Mouse (Mus musculus) neural tube, embryonic 13.5 days (tissue): Measurements from ENCODE around the gene Stkld1. TPM values are rescaled to one million over a fixed set of nuclear protein-coding genes. Genes with fewer than 3 reads are reported as not detected.

ENCODE experiments used
- ATAC-seq: fragments of 200-750 bp; cut with Nextera tagmentation; 2 replicates; pipeline ENCODE4 v1.8.0; 2017; ENCODE audit warnings: low read depth, mild to moderate bottlenecking, moderate TSS enrichment, moderate library complexity
- H3K27ac ChIP-seq: fragments of 300-500 bp; sonication (generic); replicated peaks from 2 replicates; pipeline ENCODE4 v1.5.1; 2015; ENCODE audit warnings: moderate library complexity, mild to moderate bottlenecking, inconsistent platforms
- H3K27me3 ChIP-seq: fragments of 300-500 bp; sonication (generic); 2 replicates; pipeline ENCODE4 v1.6.1; 2015; ENCODE audit warnings: mild to moderate bottlenecking, inconsistent platforms
- H3K36me3 ChIP-seq: fragments of 300-500 bp; sonication (generic); 2 replicates; pipeline ENCODE4 v1.6.1; 2015; ENCODE audit warnings: mild to moderate bottlenecking, inconsistent platforms
- H3K4me1 ChIP-seq: fragments of 300-500 bp; sonication (generic); replicated peaks from 2 replicates; pipeline ENCODE4 v1.6.1; 2015; ENCODE audit warnings: inconsistent platforms
- H3K4me2 ChIP-seq: fragments of 300-500 bp; sonication (generic); 2 replicates; pipeline ENCODE4 v1.6.1; 2015; ENCODE audit warnings: inconsistent platforms, mild to moderate bottlenecking, moderate library complexity
- H3K4me3 ChIP-seq: fragments of 300-500 bp; sonication (generic); 2 replicates; pipeline ENCODE4 v1.5.1; 2015; ENCODE audit warnings: mild to moderate bottlenecking, inconsistent platforms
- H3K9ac ChIP-seq: fragments of 300-500 bp; sonication (generic); 2 replicates; pipeline ENCODE4 v1.6.1; 2015; ENCODE audit warnings: moderate library complexity, mild to moderate bottlenecking, inconsistent platforms
- H3K9me3 ChIP-seq: fragments of 300-500 bp; sonication (generic); 2 replicates; pipeline ENCODE4 v1.6.1; 2016; ENCODE audit warnings: inconsistent platforms
- WGBS: fragments of 180-500 bp; shearing (Covaris S2); methylation state at CpG from one replicate; pipeline ENCODE4 v1.1.7; 2015; 5-methylcytosine and 5-hydroxymethylcytosine counted together
- polyA plus RNA-seq: library from polyadenylated mRNA; unstranded; fragments of >200 nt; fragmentation: Nextera tagmentation; extraction: Ambion mirVana; gene quantifications from 2 replicates; pipeline ENCODE4 v1.2.1, GENCODE M21; 2015

The Stkld1 gene
- polyA plus RNA-seq, 1 experiment from 2014 or later, result 0.11 TPM

GRCm38 (mm10) chr2:26984179-26984578, 50.3 kb downstream of the Stkld1 start:
- H3K27ac ChIP-seq, result no peak overlapping the region
- H3K27me3 ChIP-seq, result no peaks in the 10 kb centered on the region
- ATAC-seq, result no peak
- no peaks in the 10 kb centered on the region for H3K36me3 ChIP-seq
- H3K9ac ChIP-seq, result no peak overlapping the region
- 74% methylated on average over 2 of the region's 2 CpGs for whole genome bisulfite sequencing
- H3K9me3 ChIP-seq, result no peaks in the 10 kb centered on the region
- H3K4me2 ChIP-seq, result no peak overlapping the region
- H3K4me1 ChIP-seq, result no peaks in the 10 kb centered on the region
- H3K4me3 ChIP-seq, result no peak overlapping the region

- Histone ChIP-seq H3K27ac (no peak overlapping the region), H3K27me3 (no peaks in the 10 kb centered on the region), H3K4me3 (no peak overlapping the region), H3K4me2 (no peak overlapping the region), H3K9ac (no peak overlapping the region), H3K4me1 (no peaks in the 10 kb centered on the region), H3K9me3 (no peaks in the 10 kb centered on the region), H3K36me3 (no peaks in the 10 kb centered on the region)
- 86% methylated on average over 5 of the region's 5 CpGs for WGBS
- ATAC-seq, result no peak
These were observed 50.8 kb downstream of the Stkld1 start for GRCm38 (mm10) chr2:26984640-26985039.

GRCm38 (mm10) chr2:26993936-26994335, 60.1 kb downstream of the Stkld1 start:
- Histone ChIP-seq H3K27ac (no peak overlapping the region), H3K9me3 (no peaks in the 10 kb centered on the region), H3K27me3 (no peaks in the 10 kb centered on the region), H3K4me2 (no peak overlapping the region), H3K4me3 (no peak overlapping the region), H3K9ac (no peak overlapping the region), H3K36me3 (no peaks in the 10 kb centered on the region), H3K4me1 (no peaks in the 10 kb centered on the region)
- ATAC-seq, result no peak
- 81% methylated on average over 3 of the region's 3 CpGs for WGBS

- WGBS, result 67% methylated on average over 1 of the region's 1 CpGs
These were observed 63.7 kb downstream of the Stkld1 start for GRCm38 (mm10) chr2:26997498-26997897.

GRCm38 (mm10) chr2:26997993-26998392, 64.1 kb downstream of the Stkld1 start:
- no peaks in the 10 kb centered on the region for H3K36me3 ChIP-seq
- H3K4me1 ChIP-seq, result no peaks in the 10 kb centered on the region
- no peaks in the 10 kb centered on the region for H3K9me3 ChIP-seq
- no peak overlapping the region for H3K4me3 ChIP-seq
- H3K4me2 ChIP-seq, result no peak overlapping the region
- ATAC-seq, result no peak
- WGBS, result 93% methylated on average over 7 of the region's 7 CpGs
- no peak overlapping the region for H3K9ac ChIP-seq
- H3K27me3 ChIP-seq, result no peaks in the 10 kb centered on the region
- no peak overlapping the region for H3K27ac ChIP-seq

More at GRCm38 (mm10) chr2:26997498-26997897, 63.7 kb downstream of the Stkld1 start:
- Histone ChIP-seq H3K9me3 (no peaks in the 10 kb centered on the region), H3K4me2 (no peak overlapping the region), H3K9ac (no peak overlapping the region), H3K4me3 (no peak overlapping the region), H3K27ac (no peak overlapping the region), H3K4me1 (no peaks in the 10 kb centered on the region), H3K27me3 (no peaks in the 10 kb centered on the region), H3K36me3 (no peaks in the 10 kb centered on the region)
- ATAC-seq, result no peak

Other genes starting within 250 kb of the Stkld1 start
- not detected in 2 replicates for gene Abo, start 69.1 kb upstream of the Stkld1 start, polyA plus RNA-seq
- 27.6 and 29.0 TPM in 2 replicates for gene Surf6, start 31.2 kb upstream of the Stkld1 start, polyA plus RNA-seq
- 129 TPM in 2 replicates for gene Med22, start 23.4 kb upstream of the Stkld1 start, polyA plus RNA-seq
- 457 and 479 TPM in 2 replicates for gene Rpl7a, start 23.3 kb upstream of the Stkld1 start, polyA plus RNA-seq
- gene Surf2, start 17.7 kb upstream of the Stkld1 start, polyA plus RNA-seq, result 55.8 and 64.2 TPM in 2 replicates
- gene Surf1, start 17.5 kb upstream of the Stkld1 start, polyA plus RNA-seq, result 78.8 and 86.4 TPM in 2 replicates
- 115 and 119 TPM in 2 replicates for gene Surf4, start 119 bp upstream of the Stkld1 start, polyA plus RNA-seq
- gene Rexo4, start 30.3 kb downstream of the Stkld1 start, polyA plus RNA-seq, result 31.8 and 33.7 TPM in 2 replicates
- not detected in 2 replicates for gene Adamts13, start 39.4 kb downstream of the Stkld1 start, polyA plus RNA-seq
- 114 and 120 TPM in 2 replicates for gene Cacfd1, start 75.9 kb downstream of the Stkld1 start, polyA plus RNA-seq
- 8.3 and 9.3 TPM in 2 replicates for gene Slc2a6, start 94.0 kb downstream of the Stkld1 start, polyA plus RNA-seq
- gene Mymk, start 138.1 kb downstream of the Stkld1 start, polyA plus RNA-seq, result 1.3 and 5.9 TPM in 2 replicates
- 9.1 and 9.2 TPM in 2 replicates for gene Adamtsl2, start 145.3 kb downstream of the Stkld1 start, polyA plus RNA-seq
- 3.0 TPM in 2 replicates for gene Fam163b, start 208.4 kb downstream of the Stkld1 start, polyA plus RNA-seq
- 0.41 and 0.67 TPM in 2 replicates for gene Dbh, start 231.2 kb downstream of the Stkld1 start, polyA plus RNA-seq